Mouse (Mus musculus) heart, postnatal 0 days (tissue): ENCODE results near the gene Ccdc141.

Experiments
- CTCF ChIP-seq: IDR thresholded peaks from 2 replicates; pipeline ENCODE4 v1.5.1; 2016; ENCODE audit warnings: antibody characterized with exemption, control low read depth, low read depth
- EP300 ChIP-seq: IDR thresholded peaks from 2 replicates; pipeline ENCODE4 v1.6.1; 2016; ENCODE audit warnings: antibody characterized with exemption, low read depth

GRCm38 (mm10) chr2:77157546-77157945 is 12.9 kb downstream of the Ccdc141 start:
- TF ChIP-seq EP300 (no peak), CTCF (no peak)
